Mouse (Mus musculus): ENCODE results near the gene Shq1. TPM values are rescaled to one million over a fixed set of nuclear protein-coding genes. Genes with fewer than 3 reads are reported as not detected.

The Shq1 gene
- polyA plus RNA-seq (2021; fragmentation: Nextera tagmentation) = 3.9 and 4.8 TPM in 2 replicates
- long read RNA-seq, experiment 1, transcript Shq1-204 (11 exons, 1,990 nt) = major isoform, 26 of 35 reads
- long read RNA-seq, experiment 1, partial matches to known transcripts = 2 of 35 reads
- long read RNA-seq, experiment 1, other reads (novel, unspliced or antisense) = 7 of 35 reads
- long read RNA-seq, experiment 2, partial matches to known transcripts = 0 of 6 reads
- long read RNA-seq, experiment 2, other reads (novel, unspliced or antisense) = 3 of 6 reads

DNA sequence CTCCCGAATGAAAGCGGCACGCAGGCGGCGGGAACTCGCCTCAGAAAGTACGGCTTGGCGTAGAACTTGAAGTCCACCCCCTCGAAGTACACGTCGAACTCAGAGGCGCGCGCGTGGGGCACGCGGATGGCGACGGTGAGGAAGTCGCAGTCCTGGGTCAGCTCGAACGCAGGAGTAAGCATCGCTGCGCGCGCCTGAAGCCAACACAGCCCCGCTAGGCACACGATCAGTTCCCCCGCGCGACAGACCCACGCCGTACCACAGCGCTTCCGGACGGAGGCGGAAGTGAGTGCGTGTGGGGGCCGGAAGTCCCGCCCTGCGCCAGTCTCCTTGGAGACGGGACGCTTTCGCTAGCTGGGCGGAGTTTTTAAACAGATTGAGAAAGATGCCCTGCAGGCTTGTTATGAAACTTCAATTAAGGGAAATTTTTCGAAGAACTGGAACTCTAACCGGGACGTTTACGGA, at the start of gene Shq1:
Gene Shq1, minus strand, starts transcription at position 278 of the 465 bp plus-strand sequence.

DNA sequence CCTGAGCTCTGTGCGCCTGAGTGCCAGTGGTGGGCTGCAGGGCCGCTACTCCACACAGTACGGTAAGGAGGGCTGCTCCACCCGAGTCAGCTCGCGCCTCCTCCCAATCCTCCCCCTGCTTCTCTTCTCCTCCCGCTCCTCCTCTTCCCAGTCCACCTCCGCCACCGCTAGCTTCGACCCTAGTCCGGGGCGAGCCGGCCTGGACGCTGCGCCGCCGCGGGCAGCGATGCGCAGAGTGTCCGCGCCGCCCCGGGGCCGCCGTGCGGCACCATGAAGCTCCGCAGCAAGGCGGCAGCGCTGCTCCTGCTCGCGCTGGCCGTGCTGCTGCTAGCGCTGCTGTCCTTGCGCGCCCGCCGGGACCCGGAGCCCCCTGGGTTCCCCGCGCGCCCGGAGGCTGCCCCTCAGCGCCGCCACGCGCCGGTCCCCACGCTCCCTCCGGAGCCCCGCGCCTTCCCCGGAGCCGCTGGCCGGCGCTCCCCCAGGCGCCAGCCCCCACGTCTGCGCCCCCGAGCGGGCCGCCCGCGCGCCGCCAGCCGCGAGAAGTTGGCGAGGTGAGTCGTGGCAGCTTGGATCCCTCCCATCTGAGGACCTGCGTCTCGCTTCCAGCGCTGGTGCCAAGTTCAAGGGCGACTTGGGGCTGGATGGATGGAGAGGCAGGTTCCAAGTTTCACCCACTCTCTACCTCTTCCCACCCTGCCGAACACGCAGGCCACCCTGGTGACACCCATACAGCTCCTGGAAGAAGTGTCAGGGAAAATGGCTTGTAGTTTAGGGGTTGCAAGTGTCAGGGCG, 33.8 kb upstream of the Shq1 start, which contains the start of gene Gxylt2:
Gene Gxylt2, plus strand, starts transcription at position 161 of the 792 bp plus-strand sequence.

Other genes with a start within 250 kb of the Shq1 start
- 0.09 and 0.46 TPM in 2 replicates for gene Gxylt2, start 33.6 kb upstream of the Shq1 start, polyA plus RNA-seq (2021; fragmentation: Nextera tagmentation)
- 5.3 and 7.5 TPM in 2 replicates for gene Ppp4r2, start 162.5 kb upstream of the Shq1 start, polyA plus RNA-seq (2021; fragmentation: Nextera tagmentation)